19 mouse cellular contexts compared by ENCODE assay signal in genomic region chr5:131956998-131957397, GRCm38 (mm10).
DNase-seq lines count a peak whose midpoint lies in the region; ATAC-seq lines count a peak whose summit lies in the region.
"Had no signal": no experiment of that assay in that cellular context is flagged by ENCODE, and none has a peak within 500 bp of the region (broad histone marks: within the 10 kb centered on the region; RNA-seq: fewer than 3 reads in every experiment).

No protein-coding gene starts in this region.

- no peak overlapping the region for H3K9ac ChIP-seq in forebrain, embryonic 11.5 days (ENCODE audit: low read length)
- no peak overlapping the region for H3K9ac ChIP-seq in forebrain, embryonic 12.5 days
- no peak overlapping the region for H3K9ac ChIP-seq in embryonic facial prominence, embryonic 11.5 days (replicated peaks; ENCODE audit: low read length)
- H3K9ac ChIP-seq in limb, embryonic 11.5 days (ENCODE audit: low read length) = no peak overlapping the region
- H3K9ac ChIP-seq: heart, embryonic 13.5 days; hindbrain, embryonic 12.5 days had no signal

- no peak for ATAC-seq in forebrain, embryonic 11.5 days (replicated peaks; ENCODE audit: low FRiP score)
- no peak for ATAC-seq in forebrain, embryonic 12.5 days (ENCODE audit: low FRiP score)
- no peak for ATAC-seq in embryonic facial prominence, embryonic 11.5 days (replicated peaks; ENCODE audit: insufficient number of reproducible peaks, low FRiP score, low TSS enrichment, low read depth)
- no peak for ATAC-seq in limb, embryonic 11.5 days (ENCODE audit: insufficient number of reproducible peaks, low FRiP score, low TSS enrichment, low read depth)
- ATAC-seq: hindbrain, embryonic 16.5 days had no signal

- H3K9me3 ChIP-seq in forebrain, embryonic 11.5 days (ENCODE audit: control insufficient read depth, low read length) = peaks cover 2% of the 10 kb centered on the region; the same call in 1 of the 2 replicates
- H3K9me3 ChIP-seq in forebrain, embryonic 12.5 days = no peaks in the 10 kb centered on the region; the same call in 1 of the 2 replicates
- H3K9me3 ChIP-seq in embryonic facial prominence, embryonic 11.5 days (replicated peaks; ENCODE audit: control insufficient read depth, low read length) = no peaks in the 10 kb centered on the region
- H3K9me3 ChIP-seq in limb, embryonic 11.5 days (ENCODE audit: control insufficient read depth, low read length) = no peaks in the 10 kb centered on the region
- H3K9me3 ChIP-seq: heart, embryonic 13.5 days; hindbrain, embryonic 12.5 days had no signal

- peak; percentile 60 for DNase-seq in forebrain, embryonic 11.5 days (ENCODE audit: low spot score)
- peak; percentile 25 for DNase-seq in MN1 (ENCODE audit: low spot score)
- peak; percentile 47 for DNase-seq in embryonic facial prominence, embryonic 11.5 days (ENCODE audit: low spot score)
- DNase-seq in limb, embryonic 11.5 days (ENCODE audit: low spot score) = no peak
- no peak for DNase-seq in thymus, postnatal 10 days (ENCODE audit: low spot score in 2 of 2)
- DNase-seq in left cerebral cortex, postnatal 4 days = no peak
- no peak for DNase-seq in adrenal gland, adult 18-20 months (ENCODE audit: low spot score in 2 of 2)
- DNase-seq: adrenal gland, adult 8-10 months; adrenal gland, postnatal 36 days; cerebellum, adult 11 months; cerebellum, adult 8-10 months; cerebellum, postnatal 25 days; gastrocnemius, postnatal 25 days; heart, postnatal 36 days; kidney, adult 11 months had no signal

- H3K4me2 ChIP-seq in forebrain, embryonic 11.5 days (ENCODE audit: low read depth, low read length, severe bottlenecking) = no peak overlapping the region
- no peak overlapping the region for H3K4me2 ChIP-seq in forebrain, embryonic 12.5 days
- H3K4me2 ChIP-seq in embryonic facial prominence, embryonic 11.5 days (ENCODE audit: low read depth, low read length) = no peak overlapping the region
- no peak overlapping the region for H3K4me2 ChIP-seq in limb, embryonic 11.5 days (ENCODE audit: low read depth, severe bottlenecking)
- H3K4me2 ChIP-seq: heart, embryonic 13.5 days; hindbrain, embryonic 12.5 days had no signal

- H3K27me3 ChIP-seq in forebrain, embryonic 11.5 days (ENCODE audit: control insufficient read depth, insufficient read depth, low read length) = no peaks in the 10 kb centered on the region
- H3K27me3 ChIP-seq in forebrain, embryonic 12.5 days = no peaks in the 10 kb centered on the region
- no peaks in the 10 kb centered on the region for H3K27me3 ChIP-seq in embryonic facial prominence, embryonic 11.5 days (ENCODE audit: control insufficient read depth, insufficient read depth, low read length)
- H3K27me3 ChIP-seq in limb, embryonic 11.5 days (ENCODE audit: control insufficient read depth, insufficient read depth, low read length) = no peaks in the 10 kb centered on the region
- H3K27me3 ChIP-seq: heart, embryonic 13.5 days; hindbrain, embryonic 12.5 days had no signal

- H3K36me3 ChIP-seq in forebrain, embryonic 11.5 days (ENCODE audit: control insufficient read depth, insufficient read depth, low read length) = no peaks in the 10 kb centered on the region
- H3K36me3 ChIP-seq in forebrain, embryonic 12.5 days (replicated peaks) = no peaks in the 10 kb centered on the region
- no peaks in the 10 kb centered on the region for H3K36me3 ChIP-seq in embryonic facial prominence, embryonic 11.5 days (replicated peaks; ENCODE audit: control insufficient read depth, insufficient read depth, low read depth, low read length)
- no peaks in the 10 kb centered on the region for H3K36me3 ChIP-seq in limb, embryonic 11.5 days (ENCODE audit: control insufficient read depth, insufficient read depth, low read length)
- H3K36me3 ChIP-seq: heart, embryonic 13.5 days; hindbrain, embryonic 12.5 days had no signal

- peaks cover 9% of the 10 kb centered on the region; the same call in 1 of the 2 replicates for H3K4me1 ChIP-seq in forebrain, embryonic 11.5 days (replicated peaks; ENCODE audit: control insufficient read depth, insufficient read depth, low read length)
- H3K4me1 ChIP-seq in forebrain, embryonic 12.5 days = peaks cover 15% of the 10 kb centered on the region
- H3K4me1 ChIP-seq in embryonic facial prominence, embryonic 11.5 days (ENCODE audit: control insufficient read depth, insufficient read depth, low read length) = no peaks in the 10 kb centered on the region
- peaks cover 12% of the 10 kb centered on the region for H3K4me1 ChIP-seq in limb, embryonic 11.5 days (ENCODE audit: control insufficient read depth, insufficient read depth, low read length)

- no peak overlapping the region for H3K27ac ChIP-seq in forebrain, embryonic 11.5 days (ENCODE audit: low read depth, low read length)
- no peak overlapping the region for H3K27ac ChIP-seq in forebrain, embryonic 12.5 days
- no peak overlapping the region for H3K27ac ChIP-seq in embryonic facial prominence, embryonic 11.5 days (replicated peaks; ENCODE audit: low read depth, low read length)
- H3K27ac ChIP-seq in limb, embryonic 11.5 days (replicated peaks; ENCODE audit: low read depth, low read length) = peak overlapping the region; percentile 75
- H3K27ac ChIP-seq: heart, embryonic 13.5 days; hindbrain, embryonic 12.5 days had no signal

- intact Hi-C loops in left cerebral cortex, postnatal 4 days (cut with DNase I) = no loop called here

- 52% methylated on average over 3 of the region's 3 CpGs for WGBS in forebrain, embryonic 11.5 days
- 57% methylated on average over 3 of the region's 3 CpGs for WGBS in forebrain, embryonic 12.5 days
- WGBS in embryonic facial prominence, embryonic 11.5 days = 50% methylated on average over 3 of the region's 3 CpGs
- WGBS in limb, embryonic 11.5 days = 40% methylated on average over 3 of the region's 3 CpGs

- no peak overlapping the region for H3K4me3 ChIP-seq in forebrain, embryonic 11.5 days (ENCODE audit: low read depth, low read length)
- H3K4me3 ChIP-seq in forebrain, embryonic 12.5 days (replicated peaks) = no peak overlapping the region
- H3K4me3 ChIP-seq in embryonic facial prominence, embryonic 11.5 days (ENCODE audit: low read depth, low read length) = no peak overlapping the region
- no peak overlapping the region for H3K4me3 ChIP-seq in limb, embryonic 11.5 days (ENCODE audit: low read depth, low read length)
- H3K4me3 ChIP-seq: heart, embryonic 13.5 days; hindbrain, embryonic 12.5 days had no signal

Comparison
In these comparisons a context has a peak if more than half of its experiments do, and no peak if none do; other contexts are left out.
1. DNase-seq: peak in forebrain, embryonic 11.5 days (single experiment), MN1 (single experiment) and embryonic facial prominence, embryonic 11.5 days (single experiment); none in limb, embryonic 11.5 days (single experiment), thymus, postnatal 10 days (0 of 2), left cerebral cortex, postnatal 4 days (single experiment) and adrenal gland, adult 18-20 months (0 of 2).